Mouse (Mus musculus): ENCODE data around the gene H2-Ke6.

GRCm38 (mm10) chr17:34036647-34037046, 8.8 kb upstream of the H2-Ke6 start:
- TF ChIP-seq EP300 (IDR thresholded peaks at IDR 0.05) (no peak), CTCF (IDR thresholded peaks at IDR 0.05) (no peak)

Measured in lung, postnatal 0 days (tissue).